Mouse (Mus musculus): Measurements from ENCODE around the gene Dad1. TPM values are rescaled to one million over a fixed set of nuclear protein-coding genes. Genes with fewer than 3 reads are reported as not detected.
A peak's percentile ranks its signal among the peaks of the same experiment; 100 is the strongest.
"Not testable (repeated sequence)": the region's sequence is repeated elsewhere in the genome, so short reads cannot be mapped to it uniquely, and the experiment has no call there.

Gene Dad1
- total RNA-seq, 2 experiments from 2014 or later, result 132 to 145 TPM

- DNase-seq, result no peak
These were observed 9.7 kb downstream of the Dad1 start for GRCm38 (mm10) chr14:54244183-54244582.

- no peak for DNase-seq
These were observed 13.4 kb downstream of the Dad1 start for GRCm38 (mm10) chr14:54240542-54240941.

- peak; percentile 93 for DNase-seq
These were observed 14.7 kb downstream of the Dad1 start for GRCm38 (mm10) chr14:54239002-54239736.

- no peak for DNase-seq
These were observed 17.0 kb downstream of the Dad1 start for GRCm38 (mm10) chr14:54236881-54237280.

GRCm38 (mm10) chr14:54235825-54236540, 17.9 kb downstream of the Dad1 start:
- no peak for DNase-seq

GRCm38 (mm10) chr14:54234231-54235040, 19.5 kb downstream of the Dad1 start:
- peak; percentile 31 for DNase-seq

GRCm38 (mm10) chr14:54233559-54234143, 20.3 kb downstream of the Dad1 start:
- DNase-seq, result peak; percentile 43

GRCm38 (mm10) chr14:54232811-54233558, 20.9 kb downstream of the Dad1 start:
- DNase-seq, result peak; percentile 59

- DNase-seq, result no peak
These were observed 21.8 kb downstream of the Dad1 start for GRCm38 (mm10) chr14:54232143-54232542.

GRCm38 (mm10) chr14:54231176-54231956, 22.5 kb downstream of the Dad1 start:
- DNase-seq, result no peak

GRCm38 (mm10) chr14:54230638-54231150, 23.2 kb downstream of the Dad1 start:
- no peak for DNase-seq

GRCm38 (mm10) chr14:54229849-54230248, 24.1 kb downstream of the Dad1 start:
- DNase-seq, result not testable (repeated sequence)

GRCm38 (mm10) chr14:54228933-54229713, 24.8 kb downstream of the Dad1 start:
- DNase-seq, result no peak

GRCm38 (mm10) chr14:54228501-54228900, 25.4 kb downstream of the Dad1 start:
- DNase-seq, result no peak

- peak; percentile 80 for DNase-seq
These were observed 25.9 kb downstream of the Dad1 start for GRCm38 (mm10) chr14:54227911-54228451.

GRCm38 (mm10) chr14:54226911-54227811, 26.7 kb downstream of the Dad1 start:
- DNase-seq, result peak; percentile 62

- DNase-seq, result no peak
These were observed 28.2 kb downstream of the Dad1 start for GRCm38 (mm10) chr14:54225725-54226124.
